Mouse (Mus musculus) spleen, postnatal 14 days (tissue): Measurements from ENCODE around the gene Scml4.
A peak's percentile ranks its signal among the peaks of the same experiment; 100 is the strongest.

Experiments
- DNase-seq, 2 experiments: peaks; one replicate each; pipeline ENCODE4 v3.0.0; 2021 to 2022; ENCODE audit warnings: low spot score in 2 of 2

The Scml4 gene

DNA sequence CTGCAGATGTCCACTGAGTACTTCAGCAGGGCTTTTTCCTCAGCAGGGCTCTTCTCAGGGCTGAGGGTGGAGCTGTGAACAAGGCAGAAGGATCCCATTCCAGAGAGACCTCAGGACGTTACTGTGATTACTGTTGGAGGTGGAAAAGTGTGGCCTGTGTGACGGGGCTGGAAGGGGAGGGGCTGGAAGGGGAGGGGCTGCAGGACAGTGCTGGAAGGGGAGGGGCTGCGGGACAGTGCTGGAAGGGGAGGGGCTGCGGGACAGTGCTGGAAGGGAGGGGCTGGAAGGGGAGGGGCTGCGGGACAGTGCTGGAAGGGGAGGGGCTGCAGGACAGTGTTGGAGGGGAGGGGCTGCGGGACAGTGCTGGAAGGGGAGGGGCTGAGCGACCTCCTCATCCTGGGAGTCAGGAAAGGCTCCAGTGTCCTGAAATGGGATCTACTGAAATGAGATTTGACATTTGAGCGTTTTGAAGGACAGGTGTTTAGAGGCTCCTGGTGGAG lies 90.1 kb downstream of the Scml4 start:
- DNase-seq = no peak

- no peak for DNase-seq
Measured at GRCm38 (mm10) chr10:42951078-42952045, 91.2 kb downstream of the Scml4 start.

- DNase-seq = no peak
Measured at GRCm38 (mm10) chr10:42952046-42952420, 91.9 kb downstream of the Scml4 start.

GRCm38 (mm10) chr10:42953601-42954000 lies 93.4 kb downstream of the Scml4 start:
- DNase-seq = no peak

- no peak for DNase-seq
Measured at GRCm38 (mm10) chr10:42955205-42955604, 95.0 kb downstream of the Scml4 start.

DNA sequence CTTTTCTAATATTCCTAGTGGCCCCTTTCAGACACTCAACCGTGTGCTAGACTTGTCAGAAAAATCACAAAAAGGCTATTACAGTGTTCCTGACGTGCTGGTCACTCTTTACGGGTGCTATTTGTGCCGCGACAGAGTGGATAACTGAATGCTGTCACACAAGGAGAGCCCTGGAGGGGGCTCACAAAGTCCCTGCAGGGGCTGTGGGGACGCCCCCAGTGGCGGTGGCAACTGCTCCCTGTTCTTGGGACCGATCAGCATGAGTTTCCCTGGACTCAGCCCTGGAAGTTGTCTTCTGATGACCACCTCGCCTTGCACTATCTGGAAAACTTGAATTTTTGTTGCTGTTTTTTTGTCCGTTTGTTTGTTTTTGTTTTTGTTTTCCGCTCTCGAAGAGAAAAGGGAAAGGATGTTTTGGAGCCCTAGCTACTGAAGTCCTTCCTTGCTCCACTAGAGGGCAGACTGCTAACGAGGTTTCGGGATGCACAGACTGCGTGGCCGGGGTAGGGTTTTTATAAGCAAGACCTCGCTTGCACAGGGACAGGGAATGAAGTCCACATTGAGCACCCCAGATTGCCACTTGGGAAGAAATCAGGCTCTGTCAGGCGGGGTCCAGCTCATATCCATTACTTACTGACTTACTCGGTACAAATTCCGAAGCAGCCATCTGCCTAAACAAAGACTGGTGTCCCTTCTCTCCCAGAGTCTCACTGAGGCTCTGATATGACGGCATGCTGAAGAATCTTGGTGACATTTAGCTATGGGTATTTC lies 97.9 kb downstream of the Scml4 start:
- DNase-seq = peak in 1 of 2 experiments; percentile 51

- DNase-seq = no peak
Measured at GRCm38 (mm10) chr10:42958686-42959085, 98.5 kb downstream of the Scml4 start.

DNA sequence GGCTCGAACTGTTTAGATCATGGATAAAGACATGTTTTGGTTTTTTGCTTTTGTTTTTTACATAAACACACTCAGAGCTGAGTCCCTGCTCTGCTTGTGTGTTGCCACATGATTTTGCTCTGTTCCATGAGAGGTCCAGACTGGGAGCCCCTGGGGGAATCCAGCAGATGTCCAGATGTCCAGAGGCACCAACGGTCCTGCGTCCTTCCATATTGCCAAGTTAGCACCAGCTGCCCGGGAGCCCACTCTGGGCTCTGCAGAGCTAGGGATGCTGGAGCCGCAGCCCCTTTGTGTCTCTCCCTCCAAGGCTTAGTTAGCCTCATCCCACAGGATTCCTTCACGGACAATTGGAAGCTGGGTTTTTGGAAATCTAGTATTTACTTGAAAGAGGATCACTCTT lies 101.6 kb downstream of the Scml4 start:
- no peak for DNase-seq

- DNase-seq = peak in 1 of 2 experiments; percentile 19
Measured at GRCm38 (mm10) chr10:42962181-42962601, 102.0 kb downstream of the Scml4 start.

GRCm38 (mm10) chr10:42962655-42963054 lies 102.5 kb downstream of the Scml4 start:
- peak in 1 of 2 experiments; percentile 15 for DNase-seq

- no peak for DNase-seq
Measured at GRCm38 (mm10) chr10:42963061-42963460, 102.9 kb downstream of the Scml4 start.

GRCm38 (mm10) chr10:42968332-42968731 lies 108.2 kb downstream of the Scml4 start:
- no peak for DNase-seq

GRCm38 (mm10) chr10:42972504-42973172 lies 112.5 kb downstream of the Scml4 start:
- peak; percentile 22 to 49 for DNase-seq

- DNase-seq = no peak
Measured at GRCm38 (mm10) chr10:42973537-42973936, 113.4 kb downstream of the Scml4 start.

GRCm38 (mm10) chr10:42976577-42976976 lies 116.4 kb downstream of the Scml4 start:
- DNase-seq = no peak

DNA sequence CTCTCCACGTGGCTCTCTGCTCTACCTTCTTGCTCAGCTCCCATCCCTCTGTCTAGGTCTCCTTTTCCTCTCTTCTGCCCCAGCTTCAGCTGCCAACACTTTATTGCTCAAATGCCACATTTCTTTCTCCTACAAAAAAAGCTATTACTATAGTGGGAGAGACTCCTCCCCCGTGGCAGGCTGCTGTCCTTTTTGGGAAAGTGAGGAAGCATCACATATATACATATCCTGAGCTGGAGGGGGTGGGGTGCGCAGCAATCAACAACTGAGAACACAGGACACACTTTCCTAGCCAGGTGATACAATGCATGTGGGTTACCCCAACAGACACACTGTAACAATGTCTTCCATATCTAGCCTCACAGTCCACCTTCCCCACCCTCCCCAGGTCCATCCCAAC lies 118.2 kb downstream of the Scml4 start:
- DNase-seq = no peak

- DNase-seq = no peak
Measured at GRCm38 (mm10) chr10:42980999-42981757, 121.0 kb downstream of the Scml4 start.

GRCm38 (mm10) chr10:42984886-42985285 lies 124.7 kb downstream of the Scml4 start:
- no peak for DNase-seq

- DNase-seq = peak in 1 of 2 experiments; percentile 24
Measured at GRCm38 (mm10) chr10:42987594-42988052, 127.5 kb downstream of the Scml4 start.

- DNase-seq = no peak
Measured at GRCm38 (mm10) chr10:42988627-42989026, 128.5 kb downstream of the Scml4 start.

- peak; percentile 21 to 57 for DNase-seq
Measured at GRCm38 (mm10) chr10:42989910-42990309, 129.7 kb downstream of the Scml4 start.
